Mouse (Mus musculus) lung, adult 2 months (tissue): ENCODE results near the gene Zfp597. TPM values are rescaled to one million over a fixed set of nuclear protein-coding genes. Genes with fewer than 3 reads are reported as not detected.

ENCODE experiments used
- DNase-seq: peaks from one replicate; pipeline ENCODE4 v3.0.0; 2022
- H3K4me1 ChIP-seq: fragments of 200-500 bp; 2 replicates; pipeline ENCODE4 v1.6.1; 2011; ENCODE audit warnings: low read length; ENCODE audit not compliant: control insufficient read depth, insufficient read depth
- H3K4me3 ChIP-seq: fragments of 200-500 bp; replicated peaks from 2 replicates; pipeline ENCODE3; 2011; ENCODE audit warnings: low read depth, mild to moderate bottlenecking, control low read depth, low read length; ENCODE audit errors: extremely low read depth
- CTCF ChIP-seq: fragments of 200-500 bp; IDR thresholded peaks from 2 replicates; pipeline ENCODE4 v1.5.1; 2011; ENCODE audit warnings: mild to moderate bottlenecking, low read length, control low read depth; ENCODE audit not compliant: insufficient read depth
- POLR2A ChIP-seq: fragments of 200-500 bp; IDR thresholded peaks from 2 replicates; pipeline ENCODE4 v1.6.1; 2011; ENCODE audit warnings: low read depth, mild to moderate bottlenecking, control low read depth, low read length, borderline replicate concordance; ENCODE audit errors: extremely low read depth
- WGBS: fragments of 180-500 bp; shearing (Covaris S2); methylation state at CpG from one replicate; pipeline ENCODE4 v1.1.7; 2018; 5-methylcytosine and 5-hydroxymethylcytosine counted together
- polyA plus RNA-seq: library from polyadenylated mRNA; depleted of rRNA; stranded (reverse); fragments of >200 nt; gene quantifications from 2 replicates; pipeline ENCODE4 v1.2.3, GENCODE M21; 2012

Gene Zfp597
- polyA plus RNA-seq, 1 experiment = 3.5 TPM

DNA sequence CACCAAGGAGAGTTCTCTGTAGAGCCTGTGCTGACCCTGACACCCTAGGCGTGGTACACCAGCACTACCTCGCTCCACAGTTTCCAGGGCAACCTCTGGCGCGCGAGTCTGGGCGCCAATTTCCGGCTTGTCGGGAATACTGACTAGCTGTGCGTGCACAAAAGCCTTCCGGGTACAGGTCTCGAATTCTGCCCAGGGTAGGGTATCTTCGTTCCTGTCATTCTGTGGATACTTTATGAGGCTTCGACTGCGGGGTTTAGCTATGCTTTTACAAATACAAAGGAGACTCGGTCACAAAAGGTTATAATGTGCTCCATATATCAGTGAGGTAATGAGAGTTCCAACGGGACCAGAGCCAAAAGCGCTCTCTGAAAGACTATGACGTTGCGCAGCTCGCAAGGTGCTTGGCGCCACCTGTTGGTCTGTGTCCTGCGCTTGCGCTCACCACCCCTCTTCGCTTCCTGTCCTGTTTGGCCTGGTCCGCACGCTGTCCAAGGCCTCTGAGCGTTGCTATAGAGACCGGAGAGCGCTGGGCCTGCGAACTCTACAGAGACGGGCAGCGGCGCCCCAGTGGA is 24.3 kb upstream of the Zfp597 start, which contains the start of the genes 1700037C18Rik and Cluap1:
Gene 1700037C18Rik, minus strand, starts transcription at position 153 of the 575 bp plus-strand sequence.
Gene Cluap1, plus strand, starts transcription at position 265 of the 575 bp plus-strand sequence.
- peak; percentile 88 for TF ChIP-seq CTCF
- TF ChIP-seq POLR2A = peak; percentile 79; the same call in 1 of the 2 replicates
- under 1% methylated on average over 33 of the region's 33 CpGs for WGBS
- H3K4me1 ChIP-seq = peaks cover 6% of the 10 kb centered on the region
- peak within 1 kb of the TSS; percentile 67 for H3K4me3 ChIP-seq
- peak; percentile 92 for DNase-seq

DNA sequence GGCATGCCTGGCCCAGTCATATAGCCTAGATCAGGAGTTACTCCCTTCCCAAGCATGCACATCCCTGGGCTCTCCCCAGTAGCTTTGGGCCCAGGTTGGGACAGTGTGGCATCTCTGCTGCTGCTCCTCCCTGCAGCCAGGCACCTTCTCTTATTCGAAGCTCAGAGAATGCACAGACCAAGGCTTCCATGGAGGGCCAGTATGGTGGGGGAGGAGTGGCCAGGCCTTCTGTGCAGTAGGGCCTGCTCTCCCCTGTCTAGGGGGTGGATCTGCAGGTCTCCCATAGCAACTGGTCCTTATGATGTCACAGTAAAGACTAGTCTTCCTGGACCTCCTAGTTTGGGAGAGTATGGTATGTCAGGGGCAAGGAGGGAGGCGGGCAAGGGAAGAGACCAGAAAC is 23.1 kb upstream of the Zfp597 start:
- 66% methylated on average over 2 of the region's 2 CpGs for WGBS
- Histone ChIP-seq H3K4me3 (no peak overlapping the region), H3K4me1 (peaks cover 6% of the 10 kb centered on the region)
- TF ChIP-seq POLR2A (no peak), CTCF (no peak)
- DNase-seq = no peak

DNA sequence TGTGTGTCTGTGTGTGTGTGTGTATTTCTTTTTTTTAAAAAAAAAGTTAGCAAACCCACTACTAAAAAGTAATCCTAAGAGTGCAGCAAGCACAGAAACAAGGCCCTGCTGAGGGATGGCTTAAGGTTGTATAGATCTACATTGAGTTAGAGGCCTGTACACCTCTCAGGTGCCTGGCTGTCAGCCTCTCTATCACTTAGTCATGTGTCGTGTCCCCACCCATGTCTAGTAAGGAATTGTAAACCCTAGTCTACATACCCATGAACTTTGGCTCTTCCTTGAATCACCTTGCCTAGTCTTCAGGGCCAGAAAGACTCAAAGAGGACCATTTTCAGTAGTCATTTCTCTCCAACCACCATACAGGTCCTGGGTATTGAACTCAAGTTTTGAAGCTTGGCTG is 12.2 kb upstream of the Zfp597 start:
- Histone ChIP-seq H3K4me1 (peaks cover 2% of the 10 kb centered on the region; the same call in 1 of the 2 replicates), H3K4me3 (no peak overlapping the region)
- 100% methylated on average over 1 of the region's 1 CpGs for WGBS
- no peak for DNase-seq
- TF ChIP-seq CTCF (no peak), POLR2A (no peak)

DNA sequence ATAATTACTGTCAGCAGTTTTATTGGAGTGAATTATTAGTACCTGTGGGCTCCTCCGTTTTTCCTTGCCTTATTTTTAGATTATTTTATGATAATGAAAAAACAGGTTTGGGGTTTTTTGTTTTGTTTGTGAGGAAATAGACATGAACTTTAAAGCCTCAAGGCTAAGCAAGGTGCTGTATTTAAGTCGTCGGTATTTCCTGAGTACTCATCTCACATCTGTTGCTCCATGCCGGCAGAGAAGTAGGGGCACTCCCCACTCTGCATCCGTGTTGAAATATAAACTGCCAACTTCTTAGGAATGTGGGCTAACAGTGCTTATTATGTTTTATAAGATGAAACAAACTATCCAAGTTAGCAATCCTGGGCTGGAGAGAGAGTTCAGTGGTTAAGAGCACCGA is 11.7 kb upstream of the Zfp597 start:
- WGBS = 43% methylated on average over 6 of the region's 6 CpGs
- DNase-seq = no peak
- peaks cover 2% of the 10 kb centered on the region; the same call in 1 of the 2 replicates for H3K4me1 ChIP-seq
- TF ChIP-seq CTCF = no peak
- no peak for TF ChIP-seq POLR2A
- H3K4me3 ChIP-seq = no peak overlapping the region

DNA sequence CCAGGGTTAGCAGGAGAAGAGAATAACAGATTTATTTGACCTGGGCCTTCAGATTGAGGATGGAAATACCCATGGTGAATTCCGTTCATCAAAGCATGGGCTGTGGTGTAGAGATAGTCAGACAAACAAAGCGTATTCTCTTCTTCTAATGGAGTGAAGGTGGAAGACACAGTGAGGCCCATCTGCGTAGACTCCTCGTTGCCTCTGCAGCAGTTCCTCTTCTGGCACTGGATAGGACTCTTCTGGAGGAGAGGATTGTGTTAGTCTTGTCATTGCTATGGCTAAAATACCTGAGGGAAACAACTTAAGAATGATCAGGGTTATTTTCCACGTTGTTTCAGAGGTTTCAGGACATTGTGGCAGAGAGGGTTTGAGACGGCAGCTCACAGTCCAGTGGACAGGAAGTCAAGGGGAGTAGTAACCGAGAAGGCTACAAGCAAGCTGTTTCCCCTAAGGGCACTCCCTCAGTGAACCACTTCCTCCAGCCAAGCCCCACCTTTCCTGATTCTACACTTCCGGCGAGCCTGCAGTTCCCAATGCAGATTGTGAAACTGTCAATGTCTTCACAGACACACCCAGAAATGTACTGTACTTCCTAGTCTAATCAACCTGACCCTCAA is 10.9 kb upstream of the Zfp597 start:
- peak; percentile 28 for DNase-seq
- WGBS = 34% methylated on average over 9 of the region's 9 CpGs
- Histone ChIP-seq H3K4me3 (peak overlapping the region; percentile 0), H3K4me1 (peaks cover 2% of the 10 kb centered on the region; the same call in 1 of the 2 replicates)
- no peak for TF ChIP-seq CTCF
- peak; percentile 43; the same call in 1 of the 2 replicates for TF ChIP-seq POLR2A

DNA sequence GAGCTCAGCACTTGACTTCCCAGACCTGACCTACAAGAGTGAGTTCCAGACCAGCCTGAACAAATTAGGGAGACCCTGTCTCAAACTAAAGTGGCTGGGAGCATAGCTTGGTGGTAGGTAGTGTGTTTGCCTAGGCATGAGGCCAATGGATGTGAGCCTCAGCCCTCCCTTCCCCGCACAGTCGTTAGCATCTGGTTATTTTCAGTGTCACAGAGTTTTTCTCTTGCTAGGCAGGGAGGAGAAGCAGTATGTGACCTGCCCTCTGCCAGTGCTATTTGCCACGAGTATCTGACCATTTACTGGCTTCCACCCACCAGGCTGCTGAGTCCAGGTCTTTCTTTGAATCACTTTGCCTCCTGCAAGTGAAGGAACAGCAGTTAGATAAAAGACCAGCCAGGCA is 9.4 kb upstream of the Zfp597 start:
- Histone ChIP-seq H3K4me1 (peaks cover 2% of the 10 kb centered on the region; the same call in 1 of the 2 replicates), H3K4me3 (no peak overlapping the region)
- TF ChIP-seq CTCF (no peak), POLR2A (no peak)
- no peak for DNase-seq
- WGBS = 41% methylated on average over 3 of the region's 3 CpGs

DNA sequence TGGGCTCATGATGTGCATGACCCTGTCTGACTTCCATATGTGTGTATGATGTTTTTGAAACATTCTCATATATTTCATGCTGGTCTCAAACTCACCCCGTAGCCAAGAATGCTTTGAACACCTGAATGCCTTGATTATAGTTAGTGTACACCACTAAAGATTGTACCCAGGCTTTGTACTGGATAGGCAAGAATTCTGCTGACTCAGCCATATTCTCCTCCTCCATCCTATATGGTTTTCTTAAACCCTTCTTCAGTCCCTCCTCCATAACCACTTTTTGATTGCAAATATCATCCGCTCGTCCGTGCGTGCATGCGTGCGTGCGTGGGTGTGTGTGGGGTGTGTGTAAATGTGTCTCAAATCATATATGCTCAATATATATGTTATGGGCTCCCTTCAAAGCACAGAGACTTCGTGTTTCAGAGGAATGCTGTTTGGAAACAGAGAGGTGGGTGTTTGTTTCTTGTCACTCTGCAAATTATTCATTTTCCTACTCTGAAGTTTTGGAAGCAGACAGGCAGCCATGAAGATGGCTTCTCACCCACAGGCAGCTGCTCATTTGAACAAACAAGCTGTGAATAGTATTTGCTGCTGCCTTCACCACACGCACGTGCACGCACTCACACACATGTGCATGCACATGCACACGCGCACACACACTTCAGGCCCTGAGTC is 7.4 kb upstream of the Zfp597 start:
- TF ChIP-seq POLR2A (no peak), CTCF (no peak)
- DNase-seq = no peak
- H3K4me1 ChIP-seq = peaks cover 2% of the 10 kb centered on the region; the same call in 1 of the 2 replicates
- WGBS = 94% methylated on average over 14 of the region's 14 CpGs
- no peak overlapping the region for H3K4me3 ChIP-seq

DNA sequence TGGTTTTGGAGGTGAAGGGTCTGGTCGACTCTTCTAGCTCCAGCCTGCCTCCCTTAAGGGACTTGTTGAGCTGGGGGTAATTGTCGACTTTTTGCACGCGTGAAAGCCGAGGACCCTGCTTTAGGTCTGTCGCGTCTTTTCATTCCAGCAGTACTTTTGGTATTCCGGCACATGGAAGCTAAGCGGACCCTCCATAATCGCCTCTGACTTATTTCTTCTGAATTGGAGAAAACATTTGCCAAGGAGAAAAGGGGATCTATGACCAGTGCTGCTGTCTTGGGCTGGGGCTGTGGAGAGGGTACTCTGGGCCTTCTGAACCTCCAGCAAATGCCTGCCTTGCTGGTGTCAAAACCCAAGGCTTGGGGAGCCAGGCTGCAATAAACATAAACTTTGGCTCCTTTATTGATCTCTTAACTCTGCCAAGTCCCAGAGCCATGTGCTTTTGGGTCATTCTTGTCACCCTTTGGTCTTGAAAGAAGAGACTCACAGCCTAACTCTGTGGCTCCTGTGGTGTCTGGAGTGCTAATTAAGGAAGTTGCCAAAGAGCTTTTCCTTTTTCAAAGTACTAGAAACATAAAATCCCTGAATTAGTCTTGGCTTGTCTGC is 807 bp upstream of the Zfp597 start:
- under 1% methylated on average over 10 of the region's 10 CpGs for WGBS
- H3K4me1 ChIP-seq = peaks cover 9% of the 10 kb centered on the region
- TF ChIP-seq CTCF (no peak), POLR2A (no peak)
- DNase-seq = no peak
- H3K4me3 ChIP-seq = peak overlapping the region; percentile 77

DNA sequence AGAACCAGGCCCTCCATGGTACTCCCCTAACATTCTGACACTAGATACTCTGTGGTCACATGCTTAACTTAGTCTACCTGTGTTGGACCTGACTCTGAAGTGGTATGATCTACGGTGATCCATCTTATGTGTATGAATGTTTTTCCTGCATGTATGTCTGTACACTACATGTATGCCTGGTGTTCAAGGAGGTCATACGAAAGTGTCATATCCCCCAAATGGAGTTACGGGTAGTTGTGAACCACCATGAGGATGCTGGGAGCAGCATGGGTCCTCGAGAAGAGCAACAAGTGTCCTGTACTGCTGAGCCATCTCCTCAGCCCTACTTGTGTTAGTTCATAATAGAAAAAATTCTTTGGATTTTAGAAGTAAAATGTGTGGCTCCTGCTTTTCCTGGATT is 8.0 kb downstream of the Zfp597 start:
- 92% methylated on average over 4 of the region's 4 CpGs for WGBS
- no peak for TF ChIP-seq POLR2A
- no peak for TF ChIP-seq CTCF
- DNase-seq = no peak
- peaks cover 4% of the 10 kb centered on the region for H3K4me1 ChIP-seq
- H3K4me3 ChIP-seq = no peak overlapping the region

DNA sequence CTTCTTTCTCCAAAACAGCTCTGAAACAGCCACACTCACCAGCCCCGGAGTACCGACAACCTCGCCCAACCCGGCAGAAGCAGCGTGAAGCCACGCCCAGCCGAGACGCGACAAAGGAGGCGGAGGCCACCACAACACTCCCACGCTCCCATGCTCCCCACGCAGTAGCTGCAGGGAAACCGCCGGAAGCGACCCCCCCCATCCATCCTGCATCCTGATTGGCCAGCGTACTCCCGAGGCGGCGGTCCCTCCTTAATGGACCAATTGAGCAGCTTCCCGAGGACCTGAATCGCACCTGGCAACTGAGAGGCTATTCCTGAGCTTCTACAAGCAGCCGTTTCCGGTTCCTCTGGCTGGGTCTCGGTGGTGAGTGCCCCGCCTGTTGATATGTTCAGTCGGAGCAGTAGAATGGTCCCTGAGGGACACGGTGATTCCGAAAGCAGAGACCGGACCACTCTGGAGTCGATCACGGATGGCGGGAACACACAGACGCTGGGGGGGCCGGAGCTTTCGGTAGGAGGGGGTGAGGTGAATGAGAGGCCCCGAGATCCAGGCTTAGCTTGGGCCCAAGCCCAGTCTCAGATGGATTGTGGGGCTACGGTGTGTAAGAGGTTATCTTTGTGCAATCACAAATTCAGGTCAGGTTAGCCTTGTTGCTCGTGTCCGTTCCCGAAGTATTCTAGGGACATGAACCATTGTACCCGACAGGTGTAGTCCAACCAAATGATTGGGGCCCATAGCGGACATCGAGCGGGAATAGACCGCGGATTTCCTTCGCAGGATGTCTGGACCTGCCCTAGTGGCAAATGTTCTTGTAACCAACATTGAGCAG is 11.9 kb downstream of the Zfp597 start, which contains the start of gene Naa60:
Gene Naa60, plus strand, starts transcription at position 160 of the 832 bp plus-strand sequence.
- peak; percentile 89 for DNase-seq
- peak within 1 kb of the TSS; percentile 78 for H3K4me3 ChIP-seq
- TF ChIP-seq CTCF = no peak
- TF ChIP-seq POLR2A = peak; percentile 27; the same call in 1 of the 2 replicates
- 5% methylated on average over 47 of the region's 47 CpGs for WGBS
- peaks cover 6% of the 10 kb centered on the region for H3K4me1 ChIP-seq
